Mouse (Mus musculus) stomach, embryonic 16.5 days (tissue): ENCODE measurements around the gene Prkaa2. TPM values are rescaled to one million over a fixed set of nuclear protein-coding genes. Genes with fewer than 3 reads are reported as not detected.

ENCODE experiments used
- ATAC-seq: fragments of 200-750 bp; cut with Nextera tagmentation; 2 replicates; pipeline ENCODE4 v1.8.0; 2017; ENCODE audit warnings: moderate number of reproducible peaks, moderate TSS enrichment; ENCODE audit not compliant: insufficient read depth, low FRiP score
- H3K27ac ChIP-seq: fragments of 300-500 bp; sonication (generic); 2 replicates; pipeline ENCODE4 v1.5.1; 2014; ENCODE audit warnings: low read length
- H3K27me3 ChIP-seq: fragments of 300-500 bp; sonication (generic); 2 replicates; pipeline ENCODE4 v1.6.1; 2014; ENCODE audit warnings: low read length, control low read depth, mixed read lengths; ENCODE audit not compliant: control insufficient read depth, insufficient read depth
- H3K36me3 ChIP-seq: fragments of 300-500 bp; sonication (generic); 2 replicates; pipeline ENCODE4 v1.6.1; 2014; ENCODE audit warnings: low read length; ENCODE audit not compliant: control insufficient read depth, insufficient read depth
- H3K4me1 ChIP-seq: fragments of 300-500 bp; sonication (generic); 2 replicates; pipeline ENCODE4 v1.6.1; 2014; ENCODE audit warnings: low read length, control low read depth, mixed read lengths; ENCODE audit not compliant: control insufficient read depth, insufficient read depth
- H3K4me2 ChIP-seq: fragments of 300-500 bp; sonication (generic); 2 replicates; pipeline ENCODE4 v1.6.1; 2014; ENCODE audit warnings: low read depth, low read length, mixed read lengths
- H3K4me3 ChIP-seq: fragments of 300-500 bp; sonication (generic); replicated peaks from 2 replicates; pipeline ENCODE4 v1.5.1; 2014; ENCODE audit warnings: mild to moderate bottlenecking, low read length
- H3K9ac ChIP-seq: fragments of 300-500 bp; sonication (generic); 2 replicates; pipeline ENCODE4 v1.6.1; 2014; ENCODE audit warnings: low read length
- H3K9me3 ChIP-seq: fragments of 300-500 bp; sonication (generic); replicated peaks from 2 replicates; pipeline ENCODE4 v1.6.1; 2016; ENCODE audit warnings: low read length, control low read depth; ENCODE audit not compliant: control insufficient read depth
- WGBS: fragments of 180-500 bp; shearing (Covaris S2); extraction: QIAGEN DNeasy Blood & Tissue Kit; methylation state at CpG from one replicate; pipeline ENCODE4 v1.1.7; 2014; 5-methylcytosine and 5-hydroxymethylcytosine counted together
- polyA plus RNA-seq: library from polyadenylated mRNA; unstranded; fragments of >200 nt; fragmentation: Nextera tagmentation; extraction: Ambion mirVana; gene quantifications from 2 replicates; pipeline ENCODE4 v1.2.1, GENCODE M21; 2015

Prkaa2 gene
- polyA plus RNA-seq, 1 experiment from 2014 or later = 3.0 TPM

DNA sequence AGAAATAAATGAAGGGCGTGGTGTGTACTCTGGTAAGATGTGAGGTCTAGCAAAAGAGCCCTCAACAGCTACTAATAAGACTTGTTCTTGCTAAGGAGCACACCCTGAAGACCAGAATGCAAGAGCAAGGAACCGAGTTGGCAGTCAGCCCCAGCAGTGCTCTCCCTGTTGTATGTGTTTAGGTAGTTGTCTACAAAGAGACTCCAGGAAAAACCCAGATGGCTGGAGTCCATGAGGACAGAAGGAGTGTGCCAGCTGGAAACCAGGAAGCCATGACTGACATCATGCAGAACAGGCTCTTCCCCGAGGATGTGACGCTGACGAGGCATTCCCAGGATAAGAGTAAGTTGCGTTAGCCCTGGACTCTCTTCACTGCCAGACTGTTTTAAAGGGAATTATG, 119.7 kb downstream of the Prkaa2 start:
- Histone ChIP-seq H3K4me2 (no peak overlapping the region), H3K27me3 (no peaks in the 10 kb centered on the region), H3K36me3 (no peaks in the 10 kb centered on the region), H3K27ac (no peak overlapping the region), H3K9ac (no peak overlapping the region), H3K9me3 (no peaks in the 10 kb centered on the region), H3K4me1 (no peaks in the 10 kb centered on the region), H3K4me3 (no peak overlapping the region)
- 75% methylated on average over 6 of the region's 6 CpGs for WGBS
- ATAC-seq = no peak

DNA sequence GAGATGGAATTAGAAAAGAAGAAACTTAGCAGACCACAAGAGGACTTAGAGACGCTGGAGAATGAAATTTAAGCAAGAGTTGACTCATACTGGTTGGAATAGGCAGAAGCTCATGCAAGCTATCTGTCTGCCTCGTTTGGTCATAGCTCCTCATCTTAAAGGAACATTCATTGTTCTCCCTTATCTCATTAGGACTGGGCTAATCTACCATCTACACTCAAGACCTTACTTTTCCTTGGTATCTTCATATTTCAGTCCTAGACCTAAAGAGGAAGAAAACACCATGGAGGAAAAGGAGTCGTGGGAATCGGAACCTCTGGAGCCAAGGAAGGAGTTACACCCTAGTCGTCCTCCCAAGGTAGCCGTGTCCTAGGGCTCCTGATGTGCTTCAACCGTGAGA, 121.0 kb downstream of the Prkaa2 start:
- Histone ChIP-seq H3K9me3 (no peaks in the 10 kb centered on the region), H3K27me3 (no peaks in the 10 kb centered on the region), H3K4me3 (no peak overlapping the region), H3K9ac (no peak overlapping the region), H3K4me1 (no peaks in the 10 kb centered on the region), H3K27ac (no peak overlapping the region), H3K36me3 (no peaks in the 10 kb centered on the region), H3K4me2 (no peak overlapping the region)
- no peak for ATAC-seq
- 88% methylated on average over 7 of the region's 7 CpGs for WGBS

DNA sequence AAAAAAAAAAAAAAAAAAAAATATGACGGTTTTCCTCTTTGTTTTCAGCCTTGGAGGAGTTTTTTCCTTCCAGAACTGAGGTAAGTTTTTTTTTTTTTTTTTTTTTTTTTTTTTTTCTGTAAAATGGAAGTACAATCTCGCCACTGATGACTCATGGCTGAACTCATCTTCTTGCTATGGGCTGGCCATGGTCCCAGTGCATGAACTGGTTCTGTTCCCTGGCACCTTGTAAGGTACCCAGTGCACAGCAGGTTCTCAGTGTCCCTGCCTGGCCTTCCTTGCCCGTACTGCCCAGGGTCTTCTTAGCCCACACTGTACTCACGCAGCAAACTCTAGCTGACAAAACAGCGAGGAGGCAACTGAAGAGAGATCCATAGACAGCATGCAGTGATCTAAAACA, 121.6 kb downstream of the Prkaa2 start:
- no peaks in the 10 kb centered on the region for H3K9me3 ChIP-seq

DNA sequence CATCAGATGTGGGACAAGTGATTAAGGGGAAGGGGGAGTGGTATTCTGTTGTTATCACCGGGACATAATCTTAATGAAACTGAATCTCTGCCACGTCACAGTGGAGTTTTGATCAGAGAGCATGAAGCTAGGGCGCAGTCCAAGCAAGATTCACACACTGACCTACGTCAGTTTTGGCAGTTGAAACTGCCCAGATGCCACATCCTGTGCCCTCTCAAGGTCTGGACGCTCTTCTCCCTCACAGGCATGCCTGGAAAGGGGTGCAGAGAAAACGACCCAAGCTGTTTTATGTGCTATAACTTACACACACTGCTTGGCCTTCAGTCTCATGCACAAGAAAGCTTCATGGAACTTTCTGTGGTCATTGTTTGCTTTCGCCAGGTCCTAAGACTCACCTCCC, 122.1 kb downstream of the Prkaa2 start:
- no peak overlapping the region for H3K4me3 ChIP-seq
- H3K4me1 ChIP-seq = no peaks in the 10 kb centered on the region
- WGBS = 72% methylated on average over 7 of the region's 7 CpGs
- no peaks in the 10 kb centered on the region for H3K27me3 ChIP-seq
- H3K9me3 ChIP-seq = no peaks in the 10 kb centered on the region
- no peak overlapping the region for H3K4me2 ChIP-seq
- H3K9ac ChIP-seq = no peak overlapping the region
- H3K27ac ChIP-seq = no peak overlapping the region
- no peak for ATAC-seq
- H3K36me3 ChIP-seq = no peaks in the 10 kb centered on the region

More for the DNA sequence above, 121.6 kb downstream of the Prkaa2 start:
- Histone ChIP-seq H3K27me3 (no peaks in the 10 kb centered on the region), H3K9ac (no peak overlapping the region), H3K4me2 (no peak overlapping the region), H3K27ac (no peak overlapping the region), H3K4me3 (no peak overlapping the region), H3K36me3 (no peaks in the 10 kb centered on the region), H3K4me1 (no peaks in the 10 kb centered on the region)
- 76% methylated on average over 5 of the region's 5 CpGs for whole genome bisulfite sequencing
- no peak for ATAC-seq

DNA sequence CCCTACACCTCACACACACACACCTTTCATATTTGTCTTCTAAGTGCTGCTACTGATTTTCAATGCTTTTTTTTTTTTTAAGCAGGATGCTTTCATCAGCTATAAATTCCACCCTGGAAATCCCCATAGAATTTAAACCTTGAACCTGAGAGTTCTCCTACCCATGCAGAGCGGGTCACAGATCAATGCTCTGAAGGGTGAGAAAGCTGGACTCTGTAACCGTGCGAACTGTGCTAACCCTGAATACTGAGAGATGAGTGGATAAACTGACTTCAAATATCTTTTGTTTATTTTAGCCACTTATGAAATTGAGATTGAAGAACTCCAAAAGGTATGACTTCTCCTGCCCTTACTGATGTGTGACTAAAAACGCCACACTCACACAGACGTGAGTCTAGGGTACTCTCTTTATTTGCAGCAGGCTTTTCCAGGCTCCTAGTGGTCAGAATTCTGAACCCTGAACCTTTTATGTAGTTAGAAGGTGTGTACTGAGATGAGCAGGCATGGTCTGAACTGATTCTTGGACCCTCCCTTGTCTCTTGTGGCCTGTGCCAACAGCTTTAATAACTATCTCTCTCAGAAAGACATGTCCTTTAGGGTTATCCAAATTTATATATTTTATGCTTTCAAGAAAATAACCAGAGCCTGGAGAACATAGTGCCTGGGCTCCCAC, 123.6 kb downstream of the Prkaa2 start:
- 70% methylated on average over 5 of the region's 5 CpGs for WGBS
- H3K27ac ChIP-seq = no peak overlapping the region

More for the DNA sequence above, 123.6 kb downstream of the Prkaa2 start:
- ATAC-seq = no peak
- Histone ChIP-seq H3K36me3 (no peaks in the 10 kb centered on the region), H3K4me1 (no peaks in the 10 kb centered on the region), H3K4me3 (no peak overlapping the region), H3K4me2 (no peak overlapping the region), H3K9me3 (no peaks in the 10 kb centered on the region), H3K27me3 (no peaks in the 10 kb centered on the region), H3K9ac (no peak overlapping the region)

Other genes starting within 250 kb of the Prkaa2 start
- 0.30 and 0.52 TPM in 2 replicates for gene C8a, start 233.5 kb downstream of the Prkaa2 start, polyA plus RNA-seq
- 0.09 TPM in 1 of 2 replicates, not detected in the other for gene Fyb2, start 196.4 kb downstream of the Prkaa2 start, polyA plus RNA-seq
- gene Plpp3, start 47.5 kb upstream of the Prkaa2 start, polyA plus RNA-seq = 65.3 and 69.9 TPM in 2 replicates